Comparison of ENCODE assay signal across 20 mouse cellular contexts in the genomic region with DNA sequence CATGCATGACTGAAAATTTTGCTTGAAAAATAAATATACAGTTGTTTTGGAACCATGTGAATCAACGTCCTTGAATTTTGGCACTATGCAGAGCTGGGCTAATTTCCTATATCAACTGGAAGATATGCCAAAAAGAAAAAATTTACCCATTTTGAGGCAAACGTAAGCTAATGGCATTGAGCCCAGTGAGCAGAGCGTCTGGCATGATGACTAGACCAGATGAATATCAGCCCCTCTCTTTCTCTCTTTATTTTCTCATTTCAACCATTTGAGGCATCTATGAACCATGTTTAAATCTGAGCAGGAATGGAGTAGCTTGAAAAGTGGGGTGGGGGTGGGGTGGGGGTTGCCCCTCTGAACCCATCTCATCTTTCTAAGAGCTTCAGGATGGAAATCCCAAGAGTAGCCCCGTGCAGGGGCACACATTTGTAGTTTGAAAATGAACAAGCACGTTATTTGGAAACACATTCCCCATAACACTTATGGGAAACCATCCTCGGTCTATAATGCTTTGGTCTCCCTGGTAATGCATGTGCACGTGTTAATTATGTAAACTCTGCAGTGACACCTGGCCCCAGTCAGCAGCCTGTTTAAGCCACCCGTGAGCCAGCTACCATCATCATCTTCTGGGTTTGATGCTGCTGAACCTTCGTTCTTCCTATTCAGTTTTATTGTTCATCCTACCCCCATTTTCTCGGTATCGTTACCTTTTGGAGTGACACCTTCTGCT.
A peak's percentile ranks its signal among the peaks of the same experiment; 100 is the strongest.
DNase-seq lines count a peak whose midpoint lies in the region; ATAC-seq and TF ChIP-seq lines count a peak whose summit lies in the region.
"Had no signal": no experiment of that assay in that cellular context is flagged by ENCODE, and none has a peak within 500 bp of the region (broad histone marks: within the 10 kb centered on the region; RNA-seq: fewer than 3 reads in every experiment).

No protein-coding gene starts in this region.

- no peaks in the 10 kb centered on the region for H3K36me3 ChIP-seq in embryonic facial prominence, embryonic 14.5 days (ENCODE audit: control insufficient read depth, insufficient read depth, low read length)
- H3K36me3 ChIP-seq in embryonic facial prominence, embryonic 10.5 days (replicated peaks): no peaks in the 10 kb centered on the region
- H3K36me3 ChIP-seq: embryonic facial prominence, embryonic 12.5 days; heart, embryonic 15.5 days; limb, embryonic 10.5 days; neural tube, embryonic 12.5 days had no signal

- peak; percentile 51 for DNase-seq in embryonic facial prominence, embryonic 14.5 days (ENCODE audit: low spot score)
- no peak for DNase-seq in embryonic facial prominence, embryonic 10.5 days (ENCODE audit: low spot score)
- DNase-seq in Muller cell, postnatal 12 days (ENCODE audit: inconsistent ontology term): peak; percentile 9
- DNase-seq in brain, embryonic 14.5 days (ENCODE audit: low read depth): peak; percentile 77
- peak; percentile 46 for DNase-seq in layer of hippocampus, adult 9-10 months (ENCODE audit: low spot score)
- no peak for DNase-seq in heart, postnatal 36 days
- DNase-seq in embryo, embryonic 9.5 days (ENCODE audit: extremely low spot score): no peak
- DNase-seq: adrenal gland, postnatal 10 days; gastrocnemius, postnatal 36 days; kidney, adult 18-20 months; kidney, postnatal 10 days; liver, postnatal 0 days; lung, postnatal 10 days; right cerebral cortex, postnatal 4 days; thymus, adult 2 months had no signal

- no peaks in the 10 kb centered on the region for H3K4me1 ChIP-seq in embryonic facial prominence, embryonic 14.5 days (ENCODE audit: control insufficient read depth, insufficient read depth, low read length)
- H3K4me1 ChIP-seq in embryonic facial prominence, embryonic 10.5 days: no peaks in the 10 kb centered on the region
- H3K4me1 ChIP-seq: embryonic facial prominence, embryonic 12.5 days; heart, embryonic 15.5 days; limb, embryonic 10.5 days; midbrain, embryonic 13.5 days; neural tube, embryonic 12.5 days had no signal

- ATAC-seq in embryonic facial prominence, embryonic 14.5 days (ENCODE audit: low read depth): no peak
- ATAC-seq: liver, postnatal 0 days; midbrain, embryonic 13.5 days had no signal

- 69% methylated on average over 11 of the region's 11 CpGs for WGBS in embryonic facial prominence, embryonic 14.5 days
- 85% methylated on average over 11 of the region's 11 CpGs for WGBS in embryonic facial prominence, embryonic 10.5 days

- H3K9me3 ChIP-seq in embryonic facial prominence, embryonic 14.5 days (ENCODE audit: control insufficient read depth, low read length): no peaks in the 10 kb centered on the region
- H3K9me3 ChIP-seq in embryonic facial prominence, embryonic 10.5 days: no peaks in the 10 kb centered on the region
- H3K9me3 ChIP-seq: embryonic facial prominence, embryonic 12.5 days; heart, embryonic 15.5 days; limb, embryonic 10.5 days; midbrain, embryonic 13.5 days; neural tube, embryonic 12.5 days had no signal

- no peak overlapping the region for H3K4me2 ChIP-seq in embryonic facial prominence, embryonic 14.5 days (ENCODE audit: low read depth, low read length)
- H3K4me2 ChIP-seq: embryonic facial prominence, embryonic 12.5 days; heart, embryonic 15.5 days; midbrain, embryonic 13.5 days; neural tube, embryonic 12.5 days had no signal

- no peak for TF ChIP-seq POLR2A in brain, embryonic 14.5 days (IDR thresholded peaks at IDR 0.05; ENCODE audit: borderline replicate concordance, extremely low read depth, insufficient read depth, insufficient read length, poor library complexity, severe bottlenecking)

- no peak overlapping the region for H3K9ac ChIP-seq in embryonic facial prominence, embryonic 14.5 days (ENCODE audit: low read depth, low read length)
- H3K9ac ChIP-seq: embryonic facial prominence, embryonic 12.5 days; heart, embryonic 15.5 days; liver, postnatal 0 days; midbrain, embryonic 13.5 days; neural tube, embryonic 12.5 days had no signal

- intact Hi-C loops in heart, postnatal 36 days (cut with DNase I): no loop called here

- TF ChIP-seq CTCF in brain, embryonic 14.5 days (IDR thresholded peaks at IDR 0.05; ENCODE audit: borderline replicate concordance, extremely low read depth, insufficient read depth, insufficient read length): no peak

- H3K4me3 ChIP-seq in embryonic facial prominence, embryonic 14.5 days (ENCODE audit: low read depth, low read length): no peak overlapping the region
- no peak overlapping the region for H3K4me3 ChIP-seq in embryonic facial prominence, embryonic 10.5 days
- H3K4me3 ChIP-seq: embryonic facial prominence, embryonic 12.5 days; heart, embryonic 15.5 days; limb, embryonic 10.5 days; midbrain, embryonic 13.5 days; neural tube, embryonic 12.5 days had no signal

- H3K27me3 ChIP-seq in embryonic facial prominence, embryonic 14.5 days (replicated peaks; ENCODE audit: control insufficient read depth, insufficient read depth, low read length): no peaks in the 10 kb centered on the region
- no peaks in the 10 kb centered on the region for H3K27me3 ChIP-seq in embryonic facial prominence, embryonic 10.5 days (replicated peaks; ENCODE audit: low read depth, poor library complexity, severe bottlenecking)
- H3K27me3 ChIP-seq: embryonic facial prominence, embryonic 12.5 days; heart, embryonic 15.5 days; midbrain, embryonic 13.5 days; neural tube, embryonic 12.5 days had no signal

- H3K27ac ChIP-seq in embryonic facial prominence, embryonic 14.5 days (replicated peaks; ENCODE audit: low read depth, low read length): no peak overlapping the region
- H3K27ac ChIP-seq in embryonic facial prominence, embryonic 10.5 days (replicated peaks): no peak overlapping the region
- H3K27ac ChIP-seq: embryonic facial prominence, embryonic 12.5 days; heart, embryonic 15.5 days; limb, embryonic 10.5 days; midbrain, embryonic 13.5 days; neural tube, embryonic 12.5 days had no signal

Comparison
In these comparisons a context has a peak if more than half of its experiments do, and no peak if none do; other contexts are left out.
1. DNase-seq: peak in embryonic facial prominence, embryonic 14.5 days (single experiment), Muller cell, postnatal 12 days (single experiment), brain, embryonic 14.5 days (single experiment) and layer of hippocampus, adult 9-10 months (single experiment); none in embryonic facial prominence, embryonic 10.5 days (single experiment), heart, postnatal 36 days (0 of 2) and embryo, embryonic 9.5 days (single experiment).